Mouse (Mus musculus) heart, embryonic 12.5 days (tissue): Measurements from ENCODE around the gene Il17re. TPM values are rescaled to one million over a fixed set of nuclear protein-coding genes. Genes with fewer than 3 reads are reported as not detected.

Experiments used
- ATAC-seq: fragments of 200-750 bp; cut with Nextera tagmentation; 2 replicates; pipeline ENCODE4 v1.8.0; 2017; ENCODE audit warnings: moderate TSS enrichment, moderate library complexity; ENCODE audit not compliant: insufficient number of reproducible peaks, low FRiP score
- H3K27ac ChIP-seq: fragments of 300-500 bp; sonication (generic); 2 replicates; pipeline ENCODE4 v1.5.1; 2016; ENCODE audit warnings: mild to moderate bottlenecking, moderate library complexity; ENCODE audit not compliant: poor library complexity, severe bottlenecking
- H3K27me3 ChIP-seq: fragments of 300-500 bp; sonication (generic); replicated peaks from 2 replicates; pipeline ENCODE4 v1.6.1; 2016; ENCODE audit warnings: mild to moderate bottlenecking, moderate library complexity
- H3K36me3 ChIP-seq: fragments of 300-500 bp; sonication (generic); 2 replicates; pipeline ENCODE4 v1.6.1; 2016; ENCODE audit warnings: mild to moderate bottlenecking, moderate library complexity
- H3K4me1 ChIP-seq: fragments of 300-500 bp; sonication (generic); replicated peaks from 2 replicates; pipeline ENCODE4 v1.6.1; 2016; ENCODE audit warnings: mild to moderate bottlenecking
- H3K4me2 ChIP-seq: fragments of 300-500 bp; sonication (generic); 2 replicates; pipeline ENCODE4 v1.6.1; 2016; ENCODE audit warnings: mild to moderate bottlenecking, moderate library complexity
- H3K4me3 ChIP-seq: fragments of 300-500 bp; sonication (generic); 2 replicates; pipeline ENCODE4 v1.5.1; 2016; ENCODE audit warnings: mild to moderate bottlenecking
- H3K9ac ChIP-seq: fragments of 300-500 bp; sonication (generic); 2 replicates; pipeline ENCODE4 v1.6.1; 2016; ENCODE audit warnings: mild to moderate bottlenecking, moderate library complexity
- H3K9me3 ChIP-seq: fragments of 300-500 bp; sonication (generic); replicated peaks from 2 replicates; pipeline ENCODE4 v1.6.1; 2016; ENCODE audit warnings: mild to moderate bottlenecking, moderate library complexity
- WGBS: fragments of 180-500 bp; shearing (Covaris S2); methylation state at CpG from one replicate; pipeline ENCODE4 v1.1.7; 2016; 5-methylcytosine and 5-hydroxymethylcytosine counted together
- microRNA-seq: library from miRNA; unstranded; fragments of <30 nt; microRNA quantifications from one replicate; pipeline ENCODE4, GENCODE M21; 2017
- polyA plus RNA-seq: library from polyadenylated mRNA; unstranded; fragments of >200 nt; fragmentation: Nextera tagmentation; extraction: Ambion mirVana; gene quantifications from 2 replicates; pipeline ENCODE4 v1.2.1, GENCODE M21; 2016

Il17re gene
- polyA plus RNA-seq, 1 experiment from 2014 or later, result 1.3 TPM

GRCm38 (mm10) chr6:113508272-113508946 lies 50.1 kb downstream of the Il17re start:
- H3K9me3 ChIP-seq, result 0 out of 2 replicates have a peak, but pooled peaks cover under 1% of the 10 kb centered on the region
- no peak overlapping the region for H3K9ac ChIP-seq
- H3K4me3 ChIP-seq, result no peak overlapping the region
- H3K27ac ChIP-seq, result no peak overlapping the region
- no peak for ATAC-seq
- H3K36me3 ChIP-seq, result peaks cover 8% of the 10 kb centered on the region
- 55% methylated on average over 7 of the region's 7 CpGs for WGBS
- peaks cover 8% of the 10 kb centered on the region; the same call in 1 of the 2 replicates for H3K4me1 ChIP-seq
- no peak overlapping the region for H3K4me2 ChIP-seq
- no peaks in the 10 kb centered on the region for H3K27me3 ChIP-seq

GRCm38 (mm10) chr6:113508947-113509280 lies 50.6 kb downstream of the Il17re start:
- ATAC-seq, result no peak
- H3K4me2 ChIP-seq, result no peak overlapping the region
- H3K9ac ChIP-seq, result no peak overlapping the region
- H3K9me3 ChIP-seq, result 0 out of 2 replicates have a peak, but pooled peaks cover 1% of the 10 kb centered on the region
- peaks cover 13% of the 10 kb centered on the region for H3K36me3 ChIP-seq
- no peak overlapping the region for H3K4me3 ChIP-seq
- no peak overlapping the region for H3K27ac ChIP-seq
- H3K27me3 ChIP-seq, result no peaks in the 10 kb centered on the region
- WGBS, result 55% methylated on average over 5 of the region's 5 CpGs
- peaks cover 8% of the 10 kb centered on the region; the same call in 1 of the 2 replicates for H3K4me1 ChIP-seq

- H3K4me2 ChIP-seq, result no peak overlapping the region
- no peak for ATAC-seq
- H3K27me3 ChIP-seq, result no peaks in the 10 kb centered on the region
- H3K36me3 ChIP-seq, result peaks cover 62% of the 10 kb centered on the region
- no peak overlapping the region for H3K4me3 ChIP-seq
- peaks cover 8% of the 10 kb centered on the region; the same call in 1 of the 2 replicates for H3K9me3 ChIP-seq
- H3K27ac ChIP-seq, result no peak overlapping the region
- H3K9ac ChIP-seq, result no peak overlapping the region
- H3K4me1 ChIP-seq, result no peaks in the 10 kb centered on the region
- 92% methylated on average over 6 of the region's 6 CpGs for WGBS
Observed at GRCm38 (mm10) chr6:113513944-113514343, 55.7 kb downstream of the Il17re start.

- ATAC-seq, result no peak
- WGBS, result 91% methylated on average over 3 of the region's 3 CpGs
Observed at GRCm38 (mm10) chr6:113514600-113514999, 56.3 kb downstream of the Il17re start.

GRCm38 (mm10) chr6:113517434-113518080 lies 59.3 kb downstream of the Il17re start:
- peaks cover 8% of the 10 kb centered on the region; the same call in 1 of the 2 replicates for H3K9me3 ChIP-seq
- WGBS, result 93% methylated on average over 8 of the region's 8 CpGs
- no peaks in the 10 kb centered on the region for H3K4me1 ChIP-seq
- H3K27ac ChIP-seq, result no peak overlapping the region
- H3K4me3 ChIP-seq, result no peak overlapping the region
- peaks cover 97% of the 10 kb centered on the region for H3K36me3 ChIP-seq
- H3K4me2 ChIP-seq, result no peak overlapping the region
- no peaks in the 10 kb centered on the region for H3K27me3 ChIP-seq
- no peak for ATAC-seq
- H3K9ac ChIP-seq, result no peak overlapping the region

More at GRCm38 (mm10) chr6:113514600-113514999, 56.3 kb downstream of the Il17re start:
- no peak overlapping the region for H3K27ac ChIP-seq
- no peak overlapping the region for H3K9ac ChIP-seq
- H3K36me3 ChIP-seq, result peaks cover 68% of the 10 kb centered on the region
- peaks cover 8% of the 10 kb centered on the region; the same call in 1 of the 2 replicates for H3K9me3 ChIP-seq
- H3K4me3 ChIP-seq, result no peak overlapping the region
- H3K27me3 ChIP-seq, result no peaks in the 10 kb centered on the region
- no peak overlapping the region for H3K4me2 ChIP-seq
- no peaks in the 10 kb centered on the region for H3K4me1 ChIP-seq

Small RNAs within 50 kb of the gene (microRNA-seq; reads per million reads assigned to microRNA genes)
- not detected for gene Gm24387

Other genes with a start within 250 kb of the Il17re start
- gene Mtmr14, start 220.6 kb upstream of the Il17re start, polyA plus RNA-seq, result 25.1 and 27.7 TPM in 2 replicates
- 0.08 and 0.14 TPM in 2 replicates for gene Cpne9, start 176.2 kb upstream of the Il17re start, polyA plus RNA-seq
- gene Brpf1, start 151.3 kb upstream of the Il17re start, polyA plus RNA-seq, result 16.2 and 17.0 TPM in 2 replicates
- 9.0 and 10.6 TPM in 2 replicates for gene Ogg1, start 131.5 kb upstream of the Il17re start, polyA plus RNA-seq
- gene Camk1, start 114.5 kb upstream of the Il17re start, polyA plus RNA-seq, result 110 and 113 TPM in 2 replicates
- gene Tada3, start 80.6 kb upstream of the Il17re start, polyA plus RNA-seq, result 40.1 and 42.2 TPM in 2 replicates
- 274 and 285 TPM in 2 replicates for gene Arpc4, start 80.4 kb upstream of the Il17re start, polyA plus RNA-seq
- 1.6 and 2.5 TPM in 2 replicates for gene Ttll3, start 69.2 kb upstream of the Il17re start, polyA plus RNA-seq
- gene Rpusd3, start 39.1 kb upstream of the Il17re start, polyA plus RNA-seq, result 15.2 and 16.0 TPM in 2 replicates
- not detected in 2 replicates for gene Cidec, start 22.7 kb upstream of the Il17re start, polyA plus RNA-seq
- 58.5 and 61.1 TPM in 2 replicates for gene Jagn1, start 15.9 kb upstream of the Il17re start, polyA plus RNA-seq
- gene Il17rc, start 12.9 kb downstream of the Il17re start, polyA plus RNA-seq, result 4.5 and 4.7 TPM in 2 replicates
- gene Creld1, start 24.8 kb downstream of the Il17re start, polyA plus RNA-seq, result 42.7 and 46.9 TPM in 2 replicates
- gene Prrt3, start 43.4 kb downstream of the Il17re start, polyA plus RNA-seq, result 0.28 and 0.40 TPM in 2 replicates
- gene Emc3, start 73.2 kb downstream of the Il17re start, polyA plus RNA-seq, result 86.9 and 89.1 TPM in 2 replicates
- gene Fancd2, start 73.2 kb downstream of the Il17re start, polyA plus RNA-seq, result 10.9 and 12.1 TPM in 2 replicates
- gene Fancd2os, start 142.2 kb downstream of the Il17re start, polyA plus RNA-seq, result 0.26 TPM in 1 of 2 replicates, not detected in the other
- gene Brk1, start 146.3 kb downstream of the Il17re start, polyA plus RNA-seq, result 156 and 165 TPM in 2 replicates
- 30.3 and 32.7 TPM in 2 replicates for gene Vhl, start 165.5 kb downstream of the Il17re start, polyA plus RNA-seq
- gene Irak2, start 180.0 kb downstream of the Il17re start, polyA plus RNA-seq, result 7.0 and 7.9 TPM in 2 replicates
- 0.87 and 1.1 TPM in 2 replicates for gene Tatdn2, start 238.6 kb downstream of the Il17re start, polyA plus RNA-seq